In the genomic region with DNA sequence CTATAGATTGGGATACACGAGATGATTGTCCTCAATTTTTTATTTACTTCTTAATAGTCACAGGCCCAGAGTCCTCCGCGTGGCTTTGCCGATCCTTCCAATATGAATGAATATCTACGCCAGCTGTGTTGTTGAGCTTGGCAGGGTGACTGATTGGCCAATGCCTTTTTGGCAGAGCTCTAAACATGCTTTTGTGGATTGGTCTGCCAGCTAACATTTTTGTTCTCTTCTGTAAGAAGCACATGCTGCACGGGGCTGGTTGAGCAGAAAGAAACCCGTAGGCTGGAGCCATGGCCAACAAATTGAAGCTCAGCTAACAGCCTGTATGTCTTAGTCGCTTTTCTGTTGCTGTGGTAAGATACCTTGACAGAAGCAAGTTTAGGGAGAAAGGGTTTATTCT, we compare ENCODE assay signal across 15 mouse cellular contexts. TPM values are rescaled to one million over a fixed set of nuclear protein-coding genes. Genes with fewer than 3 reads are reported as not detected.
DNase-seq lines count a peak whose midpoint lies in the region; ATAC-seq and TF ChIP-seq lines count a peak whose summit lies in the region.
"Had no signal": no experiment of that assay in that cellular context is flagged by ENCODE, and none has a peak within 500 bp of the region (broad histone marks: within the 10 kb centered on the region; RNA-seq: fewer than 3 reads in every experiment).

No protein-coding gene starts in this region.

- no peak for TF ChIP-seq POLR2A in kidney, adult 2 months (IDR thresholded peaks at IDR 0.05; ENCODE audit: low read depth, low read length)

- H3K27ac ChIP-seq in kidney, adult 2 months (ENCODE audit: insufficient read depth, low read depth, low read length) = no peak overlapping the region
- H3K27ac ChIP-seq in hindbrain, embryonic 16.5 days (ENCODE audit: low read depth, low read length) = no peak overlapping the region
- H3K27ac ChIP-seq: heart, embryonic 13.5 days; liver, embryonic 15.5 days; midbrain, embryonic 12.5 days; neural tube, embryonic 13.5 days had no signal

- H3K27me3 ChIP-seq in kidney, adult 2 months (replicated peaks; ENCODE audit: control insufficient read depth, insufficient read depth, low read length) = no peaks in the 10 kb centered on the region
- no peaks in the 10 kb centered on the region for H3K27me3 ChIP-seq in hindbrain, embryonic 16.5 days (replicated peaks; ENCODE audit: control insufficient read depth, insufficient read depth, low read length)
- H3K27me3 ChIP-seq: heart, embryonic 13.5 days; liver, embryonic 15.5 days; midbrain, embryonic 12.5 days; neural tube, embryonic 13.5 days had no signal

- no peak; the same call in 1 of the 2 replicates for ATAC-seq in hindbrain, embryonic 16.5 days
- ATAC-seq: inflammation-experienced regulatory T-cells, adult 6 months had no signal

- no peak overlapping the region for H3K4me2 ChIP-seq in hindbrain, embryonic 16.5 days (ENCODE audit: low read length)
- H3K4me2 ChIP-seq: heart, embryonic 13.5 days; liver, embryonic 15.5 days; midbrain, embryonic 12.5 days; neural tube, embryonic 13.5 days had no signal

- H3K9ac ChIP-seq in hindbrain, embryonic 16.5 days (ENCODE audit: low read depth, low read length) = no peak overlapping the region
- H3K9ac ChIP-seq: heart, embryonic 13.5 days; liver, embryonic 15.5 days; midbrain, embryonic 12.5 days; neural tube, embryonic 13.5 days had no signal

- TF ChIP-seq CTCF in kidney, adult 2 months (conservative IDR thresholded peaks at IDR 0.05; ENCODE audit: insufficient read depth, insufficient read length, low read depth, low read length) = no peak

- no peak overlapping the region for H3K4me3 ChIP-seq in kidney, adult 2 months (ENCODE audit: insufficient read depth, low read depth, low read length)
- no peak overlapping the region for H3K4me3 ChIP-seq in hindbrain, embryonic 16.5 days (ENCODE audit: low read length)
- H3K4me3 ChIP-seq: heart, embryonic 13.5 days; liver, embryonic 15.5 days; midbrain, embryonic 12.5 days; neural tube, embryonic 13.5 days had no signal

- H3K4me1 ChIP-seq in kidney, adult 2 months (ENCODE audit: control insufficient read depth, insufficient read depth, low read length) = no peaks in the 10 kb centered on the region
- H3K4me1 ChIP-seq in hindbrain, embryonic 16.5 days (ENCODE audit: control insufficient read depth, insufficient read depth, low read depth, low read length) = no peaks in the 10 kb centered on the region
- H3K4me1 ChIP-seq: heart, embryonic 13.5 days; liver, embryonic 15.5 days; midbrain, embryonic 12.5 days; neural tube, embryonic 13.5 days had no signal

- H3K36me3 ChIP-seq in kidney, adult 2 months (ENCODE audit: control insufficient read depth, insufficient read depth, low read length) = no peaks in the 10 kb centered on the region
- H3K36me3 ChIP-seq in hindbrain, embryonic 16.5 days (ENCODE audit: control insufficient read depth, insufficient read depth, low read length) = no peaks in the 10 kb centered on the region
- H3K36me3 ChIP-seq: liver, embryonic 15.5 days; midbrain, embryonic 12.5 days; neural tube, embryonic 13.5 days had no signal

- H3K9me3 ChIP-seq in hindbrain, embryonic 16.5 days (ENCODE audit: control insufficient read depth, low read length) = no peaks in the 10 kb centered on the region
- H3K9me3 ChIP-seq: heart, embryonic 13.5 days; liver, embryonic 15.5 days; midbrain, embryonic 12.5 days; neural tube, embryonic 13.5 days had no signal

- intact Hi-C loops in gastrocnemius, postnatal 36 days (cut with DNase I) = loop anchor here (10.0 kb wide), 1 partner anchor 430 kb away; no protein-coding TSS in a partner anchor

- WGBS in kidney, adult 2 months = 85% methylated on average over 8 of the region's 8 CpGs
- 81% methylated on average over 8 of the region's 8 CpGs for WGBS in hindbrain, embryonic 16.5 days

- peak; percentile 33 for DNase-seq in adrenal gland, adult 2 months
- DNase-seq in adrenal gland, adult 8-10 months = no peak
- DNase-seq in kidney, adult 2 months = peak; percentile 17
- DNase-seq in kidney, adult 11 months = no peak
- DNase-seq in gastrocnemius, postnatal 36 days = peak; percentile 30 to 49
- DNase-seq in lung, postnatal 10 days = peak; percentile 70
- DNase-seq in spleen, adult 18-20 months = no peak
- DNase-seq: cerebellum, postnatal 36 days; right cerebral cortex, adult 18-20 months had no signal

RNA-seq across cellular contexts. Expression of a gene that starts 20.2 kb away (rescaled TPM):
- total RNA-seq in adrenal gland, adult 2 months (2021) = 100 to 1,000 TPM; 247 to 409 TPM
- polyA plus RNA-seq in adrenal gland, adult 2 months (2012; rRNA removed) = 860 and 1,083 TPM in 2 replicates
- total RNA-seq in adrenal gland, adult 8-10 months (2022) = 100 to 1,000 TPM; 184 to 287 (median 250) TPM
- polyA plus RNA-seq in kidney, adult 2 months (2012; rRNA removed) = 441 and 479 TPM in 2 replicates
- 100 to 1,000 TPM; 527 to 542 TPM for total RNA-seq in gastrocnemius, postnatal 36 days (2021)
- polyA plus RNA-seq in hindbrain, embryonic 16.5 days (2015; fragmentation: Nextera tagmentation; extraction: Ambion mirVana) = 297 and 329 TPM in 2 replicates

Comparison
In these comparisons a context has a peak if more than half of its experiments do, and no peak if none do; other contexts are left out.
1. DNase-seq: peak in adrenal gland, adult 2 months (single experiment), kidney, adult 2 months (single experiment), gastrocnemius, postnatal 36 days (2 of 2) and lung, postnatal 10 days (single experiment); none in adrenal gland, adult 8-10 months (single experiment), kidney, adult 11 months (single experiment) and spleen, adult 18-20 months (0 of 2).